Mouse (Mus musculus) spleen, postnatal 36 days (tissue): Measurements from ENCODE around the gene Stoml1.

ENCODE experiments used
- DNase-seq, 2 experiments: peaks; one replicate each; pipeline ENCODE4 v3.0.0; 2022; ENCODE audit warnings: low spot score in 2 of 2, mixed read lengths in 1 of 2

Gene Stoml1

GRCm38 (mm10) chr9:58272068-58272541 is 19.1 kb downstream of the Stoml1 start:
- DNase-seq: peak; percentile 84 to 85

- DNase-seq: peak; percentile 74 to 80
Measured at GRCm38 (mm10) chr9:58272855-58273254, 19.9 kb downstream of the Stoml1 start.

GRCm38 (mm10) chr9:58274101-58274604 is 21.2 kb downstream of the Stoml1 start:
- DNase-seq: no peak

GRCm38 (mm10) chr9:58274626-58275025 is 21.7 kb downstream of the Stoml1 start:
- DNase-seq: no peak

- DNase-seq: peak; percentile 72 to 75
Measured at GRCm38 (mm10) chr9:58275115-58275774, 22.3 kb downstream of the Stoml1 start.

GRCm38 (mm10) chr9:58275797-58276196 is 22.8 kb downstream of the Stoml1 start:
- DNase-seq: peak in 1 of 2 experiments; percentile 40

- DNase-seq: no peak
Measured at GRCm38 (mm10) chr9:58276346-58276745, 23.4 kb downstream of the Stoml1 start.

- no peak for DNase-seq
Measured at GRCm38 (mm10) chr9:58278313-58278712, 25.3 kb downstream of the Stoml1 start.

- DNase-seq: no peak
Measured at GRCm38 (mm10) chr9:58278821-58279723, 26.1 kb downstream of the Stoml1 start.

GRCm38 (mm10) chr9:58279780-58280179 is 26.8 kb downstream of the Stoml1 start:
- no peak for DNase-seq

GRCm38 (mm10) chr9:58280259-58281109 is 27.5 kb downstream of the Stoml1 start:
- peak; percentile 82 to 87 for DNase-seq

- no peak for DNase-seq
Measured at GRCm38 (mm10) chr9:58281597-58281996, 28.6 kb downstream of the Stoml1 start.

GRCm38 (mm10) chr9:58283431-58283830 is 30.5 kb downstream of the Stoml1 start:
- no peak for DNase-seq

GRCm38 (mm10) chr9:58289090-58289489 is 36.1 kb downstream of the Stoml1 start:
- DNase-seq: no peak

GRCm38 (mm10) chr9:58289901-58290300 is 36.9 kb downstream of the Stoml1 start:
- no peak for DNase-seq

GRCm38 (mm10) chr9:58294527-58294926 is 41.6 kb downstream of the Stoml1 start:
- DNase-seq: no peak

GRCm38 (mm10) chr9:58295345-58295744 is 42.4 kb downstream of the Stoml1 start:
- DNase-seq: no peak

GRCm38 (mm10) chr9:58295766-58296361 is 42.9 kb downstream of the Stoml1 start:
- no peak for DNase-seq

- no peak for DNase-seq
Measured at GRCm38 (mm10) chr9:58297065-58297464, 44.1 kb downstream of the Stoml1 start.

GRCm38 (mm10) chr9:58297961-58298477 is 45.1 kb downstream of the Stoml1 start:
- DNase-seq: no peak

GRCm38 (mm10) chr9:58299356-58299799 is 46.4 kb downstream of the Stoml1 start:
- DNase-seq: no peak
